Mouse (Mus musculus) left cerebral cortex, postnatal 4 days (tissue): ENCODE results near the gene Crk. TPM values are rescaled to one million over a fixed set of nuclear protein-coding genes. Genes with fewer than 3 reads are reported as not detected.

Experiments used
- DNase-seq: peaks from one replicate; pipeline ENCODE4 v3.0.0-alpha.2; 2022
- intact Hi-C: fragments of 180-260 bp; cut with DNase I; formaldehyde crosslinking; loops from one replicate; pipeline ENCODE4 v1.15.1; 2025
- total RNA-seq, 2 experiments: library from RNA; stranded (reverse); gene quantifications; 2 replicates each; pipeline ENCODE4 v1.2.3; 2021

Crk gene
- total RNA-seq, 2 experiments from 2014 or later = 118 to 119 TPM

- peak; percentile 73 for DNase-seq
- intact Hi-C loops = no loop called here
Measured at GRCm38 (mm10) chr11:75733227-75733940, 54.3 kb downstream of the Crk start.

- no peak for DNase-seq
- intact Hi-C loops = no loop called here
Measured at GRCm38 (mm10) chr11:75735462-75736252, 56.6 kb downstream of the Crk start.

DNA sequence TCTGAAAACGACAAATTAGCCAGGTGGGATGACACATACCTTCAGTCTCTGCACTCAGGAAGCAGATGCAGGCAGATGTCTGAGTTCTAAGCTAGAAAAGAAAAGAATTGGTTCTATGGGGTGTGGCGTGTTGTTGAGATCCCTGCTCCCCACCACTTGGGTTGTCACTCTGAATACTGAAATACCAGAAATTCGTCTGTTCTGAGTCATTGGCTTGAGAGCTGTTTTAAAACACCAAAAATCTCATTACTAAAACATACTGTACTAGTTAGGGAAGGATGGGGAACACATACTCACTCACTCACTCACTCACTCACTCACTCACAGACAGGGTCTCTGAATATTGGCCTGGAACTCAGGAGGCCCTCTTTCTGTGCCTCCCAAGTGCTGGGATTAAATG lies 57.9 kb downstream of the Crk start:
- intact Hi-C loops = no loop called here

DNA sequence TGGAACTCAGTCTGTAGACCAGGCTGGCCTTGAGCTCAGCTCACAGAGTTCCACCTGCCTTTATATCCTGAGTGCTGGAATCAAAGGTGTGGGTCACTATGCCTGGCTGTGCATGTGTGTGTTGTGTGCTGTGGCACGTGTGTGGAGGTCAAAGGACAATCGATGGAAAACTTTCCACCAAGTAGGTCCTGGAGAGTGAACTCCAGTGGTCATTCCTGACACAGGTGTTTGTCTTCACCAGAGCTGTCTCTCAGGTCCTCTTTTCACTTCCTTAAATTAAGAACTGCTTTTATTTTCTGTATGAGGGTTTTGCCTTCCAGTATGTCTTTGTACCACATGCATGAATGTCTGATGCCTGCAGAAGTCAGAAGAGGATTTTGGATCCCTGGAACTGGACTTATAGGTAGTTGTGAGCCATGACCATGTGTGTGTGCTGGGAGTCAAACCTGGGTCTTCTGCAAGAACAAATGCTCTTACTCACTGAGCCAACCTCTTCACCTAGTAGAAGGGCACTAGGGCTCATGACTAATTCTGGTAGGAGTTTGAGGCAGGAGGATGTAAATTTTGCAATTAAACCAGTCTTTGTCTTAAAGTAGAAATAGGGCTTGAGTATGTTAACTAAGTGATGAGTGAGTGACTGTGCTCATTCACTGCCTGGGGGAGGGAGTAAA lies 58.9 kb downstream of the Crk start:
- intact Hi-C loops = no loop called here
- DNase-seq = no peak

More for the DNA sequence above, 57.9 kb downstream of the Crk start:
- no peak for DNase-seq

DNA sequence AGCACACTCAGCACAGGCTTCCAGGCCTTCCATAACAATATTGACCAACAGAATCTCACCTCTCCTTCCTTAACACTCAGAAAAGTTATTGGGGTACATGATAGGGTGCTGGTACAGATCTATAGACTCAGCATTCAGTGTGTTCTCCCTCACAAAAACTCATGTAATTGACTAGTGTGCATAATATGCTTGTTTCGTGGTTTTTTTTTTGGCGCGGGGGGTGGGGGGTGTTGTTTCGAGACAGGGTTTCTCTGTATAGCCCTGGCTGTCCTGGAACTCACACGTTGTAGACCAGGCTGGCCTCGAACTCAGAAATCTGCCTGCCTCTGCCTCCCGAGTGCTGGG lies 59.4 kb downstream of the Crk start:
- intact Hi-C loops = no loop called here

GRCm38 (mm10) chr11:75740204-75740603 lies 61.1 kb downstream of the Crk start:
- no peak for DNase-seq
- intact Hi-C loops = no loop called here

More for the DNA sequence above, 59.4 kb downstream of the Crk start:
- DNase-seq = no peak

DNA sequence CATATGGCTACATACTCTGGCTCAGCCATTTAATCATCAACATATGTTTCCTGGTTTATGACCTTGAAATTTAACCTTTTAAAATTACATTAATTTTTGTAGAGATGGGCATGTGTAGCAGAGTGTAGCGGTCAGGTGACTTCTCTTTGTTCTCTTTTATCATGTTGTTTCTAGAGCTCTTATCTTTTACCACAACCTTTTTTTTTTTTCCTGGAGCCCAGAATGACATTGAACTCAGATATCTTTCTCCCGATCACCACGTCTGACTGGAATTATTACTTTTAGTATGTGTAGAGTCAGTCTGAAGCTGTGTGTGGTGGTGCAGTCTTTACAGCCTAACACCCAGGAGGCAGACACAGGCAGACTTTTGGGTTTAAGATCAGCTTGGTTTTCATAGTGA lies 62.6 kb downstream of the Crk start:
- intact Hi-C loops = no loop called here
- DNase-seq = no peak

- intact Hi-C loops = no loop called here
- no peak for DNase-seq
Measured at GRCm38 (mm10) chr11:75744761-75745160, 65.7 kb downstream of the Crk start.

GRCm38 (mm10) chr11:75750537-75750936 lies 71.5 kb downstream of the Crk start:
- intact Hi-C loops = no loop called here
- DNase-seq = no peak

DNA sequence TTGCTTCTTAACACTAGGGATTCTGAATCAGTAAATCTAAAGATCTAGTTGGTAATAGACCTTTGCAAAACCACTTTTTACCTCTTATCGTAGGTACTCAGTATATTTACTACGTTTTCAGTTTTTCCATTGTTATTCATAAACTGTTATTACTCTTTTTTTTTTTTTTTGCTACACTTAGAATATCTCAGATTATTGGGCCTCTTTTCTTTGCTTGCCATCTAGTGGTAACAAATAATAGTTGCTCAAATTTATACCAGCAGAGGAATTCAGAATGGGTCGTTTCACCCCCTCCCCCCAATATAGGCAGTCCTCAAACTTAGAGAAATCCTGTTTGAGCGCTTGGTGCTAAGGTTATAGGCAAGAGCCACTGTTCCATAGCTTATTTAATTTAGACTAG lies 72.0 kb downstream of the Crk start:
- intact Hi-C loops = no loop called here
- no peak for DNase-seq

Other genes starting within 250 kb of the Crk start
- under 1 TPM in 1 of 2 experiments, not detected in 1; 0.26 TPM for gene Serpinf2, start 239.7 kb upstream of the Crk start, total RNA-seq
- 10 to 100 TPM; 17.6 to 19.1 TPM for gene Wdr81, start 224.5 kb upstream of the Crk start, total RNA-seq
- under 1 TPM; 0.80 to 0.95 TPM for gene Tlcd2, start 217.5 kb upstream of the Crk start, total RNA-seq
- 100 to 1,000 TPM; 136 to 137 TPM for gene Prpf8, start 192.4 kb upstream of the Crk start, total RNA-seq
- gene Rilp, start 169.2 kb upstream of the Crk start, total RNA-seq = 1 to 10 TPM; 1.8 to 1.9 TPM
- 1 to 10 TPM; 3.0 to 3.5 TPM for gene Scarf1, start 165.7 kb upstream of the Crk start, total RNA-seq
- 10 to 100 TPM; 43.5 to 51.1 TPM for gene Slc43a2, start 147.6 kb upstream of the Crk start, total RNA-seq
- gene Pitpna, start 91.2 kb upstream of the Crk start, total RNA-seq = 100 to 1,000 TPM; 249 to 259 TPM
- gene Inpp5k, start 48.3 kb upstream of the Crk start, total RNA-seq = 10 to 100 TPM; 45.5 to 47.2 TPM
- gene Myo1c, start 28.8 kb upstream of the Crk start, total RNA-seq = 10 to 100 TPM; 38.1 to 41.0 TPM
- 1,000 to 10,000 TPM; 1,671 to 1,788 TPM for gene Ywhae, start 53.6 kb downstream of the Crk start, total RNA-seq
- gene Doc2b, start 116.8 kb downstream of the Crk start, total RNA-seq = 10 to 100 TPM; 47.9 to 53.4 TPM